Mouse (Mus musculus): ENCODE data around the gene Spon1. TPM values are rescaled to one million over a fixed set of nuclear protein-coding genes. Genes with fewer than 3 reads are reported as not detected.

The Spon1 gene
- polyA plus RNA-seq, 1 experiment from 2014 or later: 4.7 TPM

- Histone ChIP-seq H3K4me3 (replicated peaks) (no peak overlapping the region), H3K27ac (no peak overlapping the region), H3K4me2 (no peak overlapping the region), H3K9ac (replicated peaks) (no peak overlapping the region), H3K9me3 (no peaks in the 10 kb centered on the region), H3K36me3 (no peaks in the 10 kb centered on the region), H3K27me3 (no peaks in the 10 kb centered on the region), H3K4me1 (replicated peaks) (peaks cover 34% of the 10 kb centered on the region)
- WGBS: 17% methylated on average over 11 of the region's 11 CpGs
- no peak for ATAC-seq (ENCODE audit: insufficient number of reproducible peaks, insufficient read depth, low FRiP score, low TSS enrichment, low read depth)
These were observed 299.8 kb downstream of the Spon1 start for GRCm38 (mm10) chr7:114065407-114066185.

GRCm38 (mm10) chr7:114066529-114067178 lies 300.9 kb downstream of the Spon1 start:
- H3K4me1 ChIP-seq (replicated peaks): peaks cover 44% of the 10 kb centered on the region
- 0 out of 2 replicates have a peak overlapping the region, but pooled peaks have one; percentile 0 for H3K27ac ChIP-seq
- H3K4me2 ChIP-seq: peak overlapping the region; percentile 56
- no peaks in the 10 kb centered on the region for H3K9me3 ChIP-seq
- H3K27me3 ChIP-seq: no peaks in the 10 kb centered on the region
- ATAC-seq (ENCODE audit: insufficient number of reproducible peaks, insufficient read depth, low FRiP score, low TSS enrichment, low read depth): peak; percentile 53
- H3K36me3 ChIP-seq: no peaks in the 10 kb centered on the region
- peak overlapping the region; percentile 27 for H3K4me3 ChIP-seq (replicated peaks)
- 3% methylated on average over 14 of the region's 14 CpGs for WGBS
- H3K9ac ChIP-seq (replicated peaks): no peak overlapping the region

- no peaks in the 10 kb centered on the region for H3K27me3 ChIP-seq
- H3K4me2 ChIP-seq: no peak overlapping the region
- no peak overlapping the region for H3K4me3 ChIP-seq (replicated peaks)
- no peak overlapping the region for H3K9ac ChIP-seq (replicated peaks)
- no peak overlapping the region for H3K27ac ChIP-seq
- no peak for ATAC-seq (ENCODE audit: insufficient number of reproducible peaks, insufficient read depth, low FRiP score, low TSS enrichment, low read depth)
- 84% methylated on average over 10 of the region's 11 CpGs for WGBS
- H3K9me3 ChIP-seq: no peaks in the 10 kb centered on the region
- peaks cover 49% of the 10 kb centered on the region for H3K4me1 ChIP-seq (replicated peaks)
- no peaks in the 10 kb centered on the region for H3K36me3 ChIP-seq
These were observed 303.2 kb downstream of the Spon1 start for GRCm38 (mm10) chr7:114068956-114069533.

- Histone ChIP-seq H3K9ac (replicated peaks) (no peak overlapping the region), H3K36me3 (no peaks in the 10 kb centered on the region), H3K4me1 (replicated peaks) (peaks cover 48% of the 10 kb centered on the region), H3K27ac (no peak overlapping the region), H3K4me2 (no peak overlapping the region), H3K9me3 (no peaks in the 10 kb centered on the region), H3K4me3 (replicated peaks) (no peak overlapping the region), H3K27me3 (no peaks in the 10 kb centered on the region)
- WGBS: 79% methylated on average over 11 of the region's 11 CpGs
- ATAC-seq (ENCODE audit: insufficient number of reproducible peaks, insufficient read depth, low FRiP score, low TSS enrichment, low read depth): no peak
These were observed 304.1 kb downstream of the Spon1 start for GRCm38 (mm10) chr7:114069726-114070457.

GRCm38 (mm10) chr7:114070458-114070840 lies 304.7 kb downstream of the Spon1 start:
- Histone ChIP-seq H3K36me3 (no peaks in the 10 kb centered on the region), H3K4me3 (replicated peaks) (no peak overlapping the region), H3K27ac (no peak overlapping the region), H3K27me3 (no peaks in the 10 kb centered on the region), H3K9me3 (no peaks in the 10 kb centered on the region), H3K4me2 (no peak overlapping the region), H3K9ac (replicated peaks) (no peak overlapping the region), H3K4me1 (replicated peaks) (peaks cover 42% of the 10 kb centered on the region)
- no peak for ATAC-seq (ENCODE audit: insufficient number of reproducible peaks, insufficient read depth, low FRiP score, low TSS enrichment, low read depth)
- 63% methylated on average over 3 of the region's 3 CpGs for WGBS

- H3K4me2 ChIP-seq: peak overlapping the region; percentile 31; the same call in 1 of the 2 replicates
- no peak overlapping the region for H3K9ac ChIP-seq (replicated peaks)
- H3K4me1 ChIP-seq (replicated peaks): peaks cover 33% of the 10 kb centered on the region
- no peak for ATAC-seq (ENCODE audit: insufficient number of reproducible peaks, insufficient read depth, low FRiP score, low TSS enrichment, low read depth)
- no peak overlapping the region for H3K4me3 ChIP-seq (replicated peaks)
- no peak overlapping the region for H3K27ac ChIP-seq
- no peaks in the 10 kb centered on the region for H3K27me3 ChIP-seq
- 71% methylated on average over 5 of the region's 5 CpGs for WGBS
- H3K9me3 ChIP-seq: no peaks in the 10 kb centered on the region
- H3K36me3 ChIP-seq: no peaks in the 10 kb centered on the region
These were observed 305.6 kb downstream of the Spon1 start for GRCm38 (mm10) chr7:114071395-114071794.

GRCm38 (mm10) chr7:114071851-114072616 lies 306.2 kb downstream of the Spon1 start:
- WGBS: 15% methylated on average over 13 of the region's 13 CpGs
- Histone ChIP-seq H3K27me3 (no peaks in the 10 kb centered on the region), H3K36me3 (no peaks in the 10 kb centered on the region), H3K9me3 (no peaks in the 10 kb centered on the region), H3K27ac (0 out of 2 replicates have a peak overlapping the region, but pooled peaks have one; percentile 41), H3K4me3 (replicated peaks) (no peak overlapping the region), H3K4me2 (peak overlapping the region; percentile 31), H3K9ac (replicated peaks) (no peak overlapping the region), H3K4me1 (replicated peaks) (peaks cover 30% of the 10 kb centered on the region)
- ATAC-seq (ENCODE audit: insufficient number of reproducible peaks, insufficient read depth, low FRiP score, low TSS enrichment, low read depth): peak; percentile 70

- Histone ChIP-seq H3K9ac (replicated peaks) (no peak overlapping the region), H3K9me3 (no peaks in the 10 kb centered on the region), H3K4me2 (no peak overlapping the region), H3K4me3 (replicated peaks) (no peak overlapping the region), H3K36me3 (no peaks in the 10 kb centered on the region), H3K4me1 (replicated peaks) (peaks cover 25% of the 10 kb centered on the region), H3K27me3 (no peaks in the 10 kb centered on the region), H3K27ac (no peak overlapping the region)
- 75% methylated on average over 7 of the region's 7 CpGs for WGBS
- no peak for ATAC-seq (ENCODE audit: insufficient number of reproducible peaks, insufficient read depth, low FRiP score, low TSS enrichment, low read depth)
These were observed 308.3 kb downstream of the Spon1 start for GRCm38 (mm10) chr7:114074133-114074532.

GRCm38 (mm10) chr7:114074595-114074994 lies 308.8 kb downstream of the Spon1 start:
- no peak overlapping the region for H3K9ac ChIP-seq (replicated peaks)
- H3K9me3 ChIP-seq: no peaks in the 10 kb centered on the region
- no peak overlapping the region for H3K27ac ChIP-seq
- H3K4me2 ChIP-seq: no peak overlapping the region
- no peaks in the 10 kb centered on the region for H3K36me3 ChIP-seq
- no peak for ATAC-seq (ENCODE audit: insufficient number of reproducible peaks, insufficient read depth, low FRiP score, low TSS enrichment, low read depth)
- WGBS: 87% methylated on average over 2 of the region's 2 CpGs
- peaks cover 21% of the 10 kb centered on the region for H3K4me1 ChIP-seq (replicated peaks)
- H3K4me3 ChIP-seq (replicated peaks): no peak overlapping the region
- no peaks in the 10 kb centered on the region for H3K27me3 ChIP-seq

GRCm38 (mm10) chr7:114079343-114079742 lies 313.5 kb downstream of the Spon1 start:
- Histone ChIP-seq H3K27ac (no peak overlapping the region), H3K27me3 (no peaks in the 10 kb centered on the region), H3K4me1 (replicated peaks) (peaks cover 15% of the 10 kb centered on the region; the same call in 1 of the 2 replicates), H3K9me3 (no peaks in the 10 kb centered on the region), H3K4me2 (no peak overlapping the region), H3K4me3 (replicated peaks) (no peak overlapping the region), H3K9ac (replicated peaks) (no peak overlapping the region), H3K36me3 (no peaks in the 10 kb centered on the region)
- no peak for ATAC-seq (ENCODE audit: insufficient number of reproducible peaks, insufficient read depth, low FRiP score, low TSS enrichment, low read depth)
- WGBS: 92% methylated on average over 4 of the region's 4 CpGs

Measured in limb, embryonic 12.5 days (tissue).